Mouse (Mus musculus): ENCODE results near the gene Bloc1s4.

DNA sequence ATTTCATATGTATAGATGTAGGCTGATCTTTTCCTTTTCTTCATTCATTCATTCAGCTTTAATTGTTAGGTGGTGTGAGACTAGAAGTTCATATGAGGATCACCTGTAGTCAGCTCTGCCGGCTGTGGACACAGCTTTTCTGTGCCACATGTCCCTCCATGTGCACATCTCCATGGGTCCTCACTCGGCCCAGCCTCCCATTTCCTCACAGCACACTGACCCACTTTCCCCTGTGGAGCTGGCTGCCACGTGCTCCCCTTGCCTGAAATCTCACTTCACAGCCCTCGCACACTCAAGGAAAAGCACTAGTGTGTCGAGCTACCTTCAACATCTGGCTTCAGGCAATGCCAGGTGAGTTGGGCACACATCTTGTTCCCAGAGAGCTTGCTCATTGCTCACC lies 29.3 kb downstream of the Bloc1s4 start:
- TF ChIP-seq ZC3H11A (IDR thresholded peaks at IDR 0.05; ENCODE audit: borderline replicate concordance, low read depth, low read length) (no peak), ZNF384 (IDR thresholded peaks at IDR 0.05; ENCODE audit: low read depth, low read length) (no peak)

All from ES-E14 (cell line).